Mouse (Mus musculus): ENCODE results near the gene Btg1-ps1. TPM values are rescaled to one million over a fixed set of nuclear protein-coding genes. Genes with fewer than 3 reads are reported as not detected.
"Not testable (repeated sequence)": the region's sequence is repeated elsewhere in the genome, so short reads cannot be mapped to it uniquely, and the experiment has no call there.

The Btg1-ps1 gene
- not detected in 2 replicates for polyA plus RNA-seq (2012; rRNA removed)

- DNase-seq (ENCODE audit: low read depth in 1 of 2, low spot score in 2 of 2); H3K4me1 ChIP-seq (ENCODE audit: control insufficient read depth, insufficient read depth, insufficient read length); H3K27me3 ChIP-seq (ENCODE audit: control insufficient read depth, insufficient read depth, low read length); H3K27ac ChIP-seq (ENCODE audit: insufficient read depth, low read length); H3K36me3 ChIP-seq (ENCODE audit: control insufficient read depth, insufficient read depth, low read length); H3K4me3 ChIP-seq (ENCODE audit: extremely low read depth, insufficient read depth, insufficient read length): not testable (repeated sequence)
Observed at GRCm38 (mm10) chrX:38018597-38018996, at the start of gene Btg1-ps1. Btg1-ps1 (minus strand) TSS chrX:38018815.

- Histone ChIP-seq H3K36me3 (ENCODE audit: control insufficient read depth, insufficient read depth, low read length) (no peaks in the 10 kb centered on the region), H3K4me1 (ENCODE audit: control insufficient read depth, insufficient read depth, insufficient read length) (no peaks in the 10 kb centered on the region), H3K27ac (ENCODE audit: insufficient read depth, low read length) (no peak within 1 kb of the TSS), H3K4me3 (ENCODE audit: extremely low read depth, insufficient read depth, insufficient read length) (no peak within 1 kb of the TSS), H3K27me3 (ENCODE audit: control insufficient read depth, insufficient read depth, low read length) (no peaks in the 10 kb centered on the region)
- 92% methylated on average over 11 of the region's 11 CpGs for WGBS
- TF ChIP-seq CTCF (IDR thresholded peaks at IDR 0.05; ENCODE audit: extremely low read depth, insufficient read depth, insufficient read length, insufficient replicate concordance) = no peak
- TF ChIP-seq POLR2A (IDR thresholded peaks at IDR 0.05; ENCODE audit: low read depth, low read length) = no peak
- DNase-seq (ENCODE audit: low read depth in 1 of 2, low spot score in 2 of 2) = no peak
Observed at GRCm38 (mm10) chrX:38066175-38066574, 47.6 kb upstream of the Btg1-ps1 start, which contains the start of gene Rhox10. Rhox10 (plus strand) TSS chrX:38066475.

- H3K4me1 ChIP-seq (ENCODE audit: control insufficient read depth, insufficient read depth, insufficient read length) = no peaks in the 10 kb centered on the region
- no peaks in the 10 kb centered on the region for H3K36me3 ChIP-seq (ENCODE audit: control insufficient read depth, insufficient read depth, low read length)
- H3K27ac ChIP-seq (ENCODE audit: insufficient read depth, low read length) = no peak overlapping the region
- H3K4me3 ChIP-seq (ENCODE audit: extremely low read depth, insufficient read depth, insufficient read length) = no peak overlapping the region
- no peak for DNase-seq (ENCODE audit: low read depth in 1 of 2, low spot score in 2 of 2)
- H3K27me3 ChIP-seq (ENCODE audit: control insufficient read depth, insufficient read depth, low read length) = no peaks in the 10 kb centered on the region
- no peak for TF ChIP-seq POLR2A (IDR thresholded peaks at IDR 0.05; ENCODE audit: low read depth, low read length)
- TF ChIP-seq CTCF (IDR thresholded peaks at IDR 0.05; ENCODE audit: extremely low read depth, insufficient read depth, insufficient read length, insufficient replicate concordance) = no peak
- 4% methylated on average over 1 of the region's 1 CpGs for WGBS
Observed at GRCm38 (mm10) chrX:38061544-38061943, 42.9 kb upstream of the Btg1-ps1 start.

GRCm38 (mm10) chrX:38043014-38043413 is 24.4 kb upstream of the Btg1-ps1 start, which contains the start of gene Btg1-ps2:
Btg1-ps2 (minus strand) TSS chrX:38043114.
- not testable (repeated sequence) for H3K36me3 ChIP-seq (ENCODE audit: control insufficient read depth, insufficient read depth, low read length); DNase-seq (ENCODE audit: low read depth in 1 of 2, low spot score in 2 of 2); H3K27me3 ChIP-seq (ENCODE audit: control insufficient read depth, insufficient read depth, low read length); H3K4me1 ChIP-seq (ENCODE audit: control insufficient read depth, insufficient read depth, insufficient read length); H3K4me3 ChIP-seq (ENCODE audit: extremely low read depth, insufficient read depth, insufficient read length); H3K27ac ChIP-seq (ENCODE audit: insufficient read depth, low read length)

GRCm38 (mm10) chrX:38039666-38040065 is 21.1 kb upstream of the Btg1-ps1 start:
- Histone ChIP-seq H3K36me3 (ENCODE audit: control insufficient read depth, insufficient read depth, low read length) (no peaks in the 10 kb centered on the region), H3K27me3 (ENCODE audit: control insufficient read depth, insufficient read depth, low read length) (no peaks in the 10 kb centered on the region), H3K27ac (ENCODE audit: insufficient read depth, low read length) (no peak overlapping the region), H3K4me3 (ENCODE audit: extremely low read depth, insufficient read depth, insufficient read length) (no peak overlapping the region), H3K4me1 (ENCODE audit: control insufficient read depth, insufficient read depth, insufficient read length) (no peaks in the 10 kb centered on the region)
- no peak for DNase-seq (ENCODE audit: low read depth in 1 of 2, low spot score in 2 of 2)
- TF ChIP-seq POLR2A (IDR thresholded peaks at IDR 0.05; ENCODE audit: low read depth, low read length) (no peak), CTCF (IDR thresholded peaks at IDR 0.05; ENCODE audit: extremely low read depth, insufficient read depth, insufficient read length, insufficient replicate concordance) (no peak)
- 86% methylated on average over 5 of the region's 5 CpGs for WGBS

GRCm38 (mm10) chrX:38033841-38034240 is 15.2 kb upstream of the Btg1-ps1 start:
- 74% methylated on average over 2 of the region's 2 CpGs for WGBS
- Histone ChIP-seq H3K27ac (ENCODE audit: insufficient read depth, low read length) (no peak overlapping the region), H3K4me3 (ENCODE audit: extremely low read depth, insufficient read depth, insufficient read length) (no peak overlapping the region), H3K4me1 (ENCODE audit: control insufficient read depth, insufficient read depth, insufficient read length) (no peaks in the 10 kb centered on the region), H3K27me3 (ENCODE audit: control insufficient read depth, insufficient read depth, low read length) (no peaks in the 10 kb centered on the region), H3K36me3 (ENCODE audit: control insufficient read depth, insufficient read depth, low read length) (no peaks in the 10 kb centered on the region)
- no peak for DNase-seq (ENCODE audit: low read depth in 1 of 2, low spot score in 2 of 2)
- TF ChIP-seq POLR2A (IDR thresholded peaks at IDR 0.05; ENCODE audit: low read depth, low read length) = no peak

GRCm38 (mm10) chrX:38008756-38009155 is 9.9 kb downstream of the Btg1-ps1 start:
- Histone ChIP-seq H3K4me1 (ENCODE audit: control insufficient read depth, insufficient read depth, insufficient read length) (no peaks in the 10 kb centered on the region), H3K27ac (ENCODE audit: insufficient read depth, low read length) (no peak overlapping the region), H3K27me3 (ENCODE audit: control insufficient read depth, insufficient read depth, low read length) (no peaks in the 10 kb centered on the region), H3K4me3 (ENCODE audit: extremely low read depth, insufficient read depth, insufficient read length) (no peak overlapping the region), H3K36me3 (ENCODE audit: control insufficient read depth, insufficient read depth, low read length) (no peaks in the 10 kb centered on the region)
- TF ChIP-seq CTCF (IDR thresholded peaks at IDR 0.05; ENCODE audit: extremely low read depth, insufficient read depth, insufficient read length, insufficient replicate concordance) = no peak
- TF ChIP-seq POLR2A (IDR thresholded peaks at IDR 0.05; ENCODE audit: low read depth, low read length) = no peak
- no peak for DNase-seq (ENCODE audit: low read depth in 1 of 2, low spot score in 2 of 2)
- WGBS = 63% methylated on average over 2 of the region's 2 CpGs

Other genes starting within 250 kb of the Btg1-ps1 start
- not detected in 2 replicates for gene Rhox5, start 214.0 kb downstream of the Btg1-ps1 start, polyA plus RNA-seq (2012; rRNA removed)
- gene Rhox6, start 191.9 kb downstream of the Btg1-ps1 start, polyA plus RNA-seq (2012; rRNA removed) = not detected in 2 replicates
- not detected in 2 replicates for gene Rhox7a, start 187.1 kb downstream of the Btg1-ps1 start, polyA plus RNA-seq (2012; rRNA removed)
- not detected in 2 replicates for gene Rhox8, start 139.9 kb downstream of the Btg1-ps1 start, polyA plus RNA-seq (2012; rRNA removed)
- gene Rhox7b, start 121.6 kb downstream of the Btg1-ps1 start, polyA plus RNA-seq (2012; rRNA removed) = not detected in 2 replicates
- not detected in 2 replicates for gene Rhox9, start 117.0 kb downstream of the Btg1-ps1 start, polyA plus RNA-seq (2012; rRNA removed)
- 0.52 and 1.8 TPM in 2 replicates for gene Btg1-ps2, start 24.3 kb upstream of the Btg1-ps1 start, polyA plus RNA-seq (2012; rRNA removed)
- not detected in 2 replicates for gene Rhox10, start 47.7 kb upstream of the Btg1-ps1 start, polyA plus RNA-seq (2012; rRNA removed)
- not detected in 2 replicates for gene Rhox11, start 66.3 kb upstream of the Btg1-ps1 start, polyA plus RNA-seq (2012; rRNA removed)
- gene Rhox12, start 92.1 kb upstream of the Btg1-ps1 start, polyA plus RNA-seq (2012; rRNA removed) = not detected in 2 replicates
- not detected in 2 replicates for gene Rhox13, start 102.4 kb upstream of the Btg1-ps1 start, polyA plus RNA-seq (2012; rRNA removed)
- 2.7 and 2.9 TPM in 2 replicates for gene Zbtb33, start 171.0 kb upstream of the Btg1-ps1 start, polyA plus RNA-seq (2012; rRNA removed)
- gene Tmem255a, start 233.6 kb upstream of the Btg1-ps1 start, polyA plus RNA-seq (2012; rRNA removed) = 1.3 TPM in 2 replicates